Mouse (Mus musculus): ENCODE data around the gene Hoxa9.
A peak's percentile ranks its signal among the peaks of the same experiment; 100 is the strongest.

Hoxa9 gene

GRCm38 (mm10) chr6:52230516-52231165, at the start of gene Hoxa9:
Hoxa9 (minus strand) TSS chr6:52231089.
- no peak for DNase-seq (ENCODE audit: low spot score)

GRCm38 (mm10) chr6:52276920-52277319, 46.0 kb upstream of the Hoxa9 start:
- DNase-seq (ENCODE audit: low spot score), result no peak

- no peak for DNase-seq (ENCODE audit: low spot score)
These were observed 45.5 kb upstream of the Hoxa9 start for GRCm38 (mm10) chr6:52276382-52276781.

- DNase-seq (ENCODE audit: low spot score), result no peak
These were observed 44.8 kb upstream of the Hoxa9 start for GRCm38 (mm10) chr6:52275563-52276280.

GRCm38 (mm10) chr6:52274576-52274975, 43.7 kb upstream of the Hoxa9 start:
- DNase-seq (ENCODE audit: low spot score), result no peak

- DNase-seq (ENCODE audit: low spot score), result no peak
These were observed 42.9 kb upstream of the Hoxa9 start for GRCm38 (mm10) chr6:52273656-52274280.

- no peak for DNase-seq (ENCODE audit: low spot score)
These were observed 42.1 kb upstream of the Hoxa9 start for GRCm38 (mm10) chr6:52272766-52273655.

- DNase-seq (ENCODE audit: low spot score), result peak; percentile 63
These were observed 39.9 kb upstream of the Hoxa9 start for GRCm38 (mm10) chr6:52270494-52271480.

- no peak for DNase-seq (ENCODE audit: low spot score)
These were observed 37.9 kb upstream of the Hoxa9 start for GRCm38 (mm10) chr6:52268756-52269155.

GRCm38 (mm10) chr6:52268341-52268740, 37.5 kb upstream of the Hoxa9 start:
- DNase-seq (ENCODE audit: low spot score), result no peak

GRCm38 (mm10) chr6:52267691-52268090, 36.8 kb upstream of the Hoxa9 start:
- DNase-seq (ENCODE audit: low spot score), result no peak

GRCm38 (mm10) chr6:52267221-52267620, 36.3 kb upstream of the Hoxa9 start:
- no peak for DNase-seq (ENCODE audit: low spot score)

- no peak for DNase-seq (ENCODE audit: low spot score)
These were observed 35.7 kb upstream of the Hoxa9 start for GRCm38 (mm10) chr6:52266666-52266985.

GRCm38 (mm10) chr6:52265913-52266665, 35.2 kb upstream of the Hoxa9 start:
- DNase-seq (ENCODE audit: low spot score), result no peak

- no peak for DNase-seq (ENCODE audit: low spot score)
These were observed 34.5 kb upstream of the Hoxa9 start for GRCm38 (mm10) chr6:52265306-52265912.

- no peak for DNase-seq (ENCODE audit: low spot score)
These were observed 33.4 kb upstream of the Hoxa9 start for GRCm38 (mm10) chr6:52264106-52264790.

GRCm38 (mm10) chr6:52263321-52263585, 32.4 kb upstream of the Hoxa9 start:
- no peak for DNase-seq (ENCODE audit: low spot score)

- no peak for DNase-seq (ENCODE audit: low spot score)
These were observed 31.8 kb upstream of the Hoxa9 start for GRCm38 (mm10) chr6:52262463-52263320.
